Mouse (Mus musculus): ENCODE data around the gene Rnf149.

- TF ChIP-seq POLR2A (IDR thresholded peaks at IDR 0.05; ENCODE audit: insufficient read depth, low read length) = no peak
- no peak for TF ChIP-seq EP300 (IDR thresholded peaks at IDR 0.05; ENCODE audit: insufficient read depth, low read depth, low read length)
- TF ChIP-seq CTCF (IDR thresholded peaks at IDR 0.05; ENCODE audit: low read depth, low read length) = no peak
Measured at GRCm38 (mm10) chr1:39563161-39563560, 14.0 kb downstream of the Rnf149 start.
